Mouse (Mus musculus) skeletal muscle tissue, adult 2 months (tissue): Measurements from ENCODE around the gene Gcnt1.

Experiments used
- DNase-seq: peaks from one replicate; pipeline ENCODE4 v3.0.0-alpha.2; 2012; ENCODE audit warnings: low read depth, low spot score

Gcnt1 gene

GRCm38 (mm10) chr19:17366364-17367090 is 6.1 kb downstream of the Gcnt1 start:
- DNase-seq, result no peak

- no peak for DNase-seq
Measured at GRCm38 (mm10) chr19:17364741-17365140, 7.9 kb downstream of the Gcnt1 start.

DNA sequence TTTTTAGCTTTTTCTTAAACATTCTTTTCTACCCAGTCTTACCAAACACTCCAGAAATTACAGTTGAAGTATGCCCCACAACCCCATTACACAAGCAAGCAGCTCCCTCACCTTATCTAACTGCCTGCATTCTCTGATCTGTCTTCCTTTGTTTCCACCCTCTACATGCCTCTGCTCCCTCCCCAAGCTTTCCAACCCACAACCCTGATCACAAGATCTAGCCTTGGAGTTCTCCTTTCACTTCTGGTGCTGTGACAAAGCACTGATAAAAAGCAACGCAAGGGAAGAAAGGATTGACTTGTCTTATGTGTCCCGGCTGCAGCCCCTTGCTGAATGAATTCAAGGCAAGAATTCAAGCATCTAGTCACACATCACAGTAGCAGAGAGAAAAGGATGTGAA is 11.5 kb downstream of the Gcnt1 start:
- DNase-seq, result no peak

DNA sequence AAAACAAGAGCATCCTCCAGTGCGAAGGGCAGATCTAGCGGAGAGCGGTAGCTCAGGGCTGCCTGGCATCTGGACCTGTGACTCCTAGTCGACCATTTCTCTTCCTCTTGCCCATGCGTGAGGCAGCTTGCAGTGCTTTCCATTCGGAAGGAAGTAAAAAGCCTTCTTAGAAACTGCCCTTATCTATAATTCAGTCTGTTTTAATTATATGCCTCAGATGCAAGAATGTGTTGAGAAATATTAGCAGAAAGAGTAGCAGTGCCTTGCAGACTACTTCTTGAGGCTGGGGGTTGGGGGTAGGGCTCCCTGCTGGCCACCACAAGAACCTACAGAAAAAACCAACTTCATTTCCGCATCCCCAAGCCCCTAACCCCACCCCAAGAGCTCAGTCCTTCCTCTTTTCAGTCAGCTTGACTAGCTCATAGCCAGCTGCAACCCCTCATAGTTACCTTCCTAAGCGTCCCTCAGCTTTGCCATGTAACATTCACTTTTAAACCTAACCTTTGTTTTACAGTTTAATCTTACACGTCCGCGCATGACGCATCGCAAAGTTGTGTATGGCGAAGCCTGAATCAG is 13.2 kb downstream of the Gcnt1 start:
- peak; percentile 21 for DNase-seq

DNA sequence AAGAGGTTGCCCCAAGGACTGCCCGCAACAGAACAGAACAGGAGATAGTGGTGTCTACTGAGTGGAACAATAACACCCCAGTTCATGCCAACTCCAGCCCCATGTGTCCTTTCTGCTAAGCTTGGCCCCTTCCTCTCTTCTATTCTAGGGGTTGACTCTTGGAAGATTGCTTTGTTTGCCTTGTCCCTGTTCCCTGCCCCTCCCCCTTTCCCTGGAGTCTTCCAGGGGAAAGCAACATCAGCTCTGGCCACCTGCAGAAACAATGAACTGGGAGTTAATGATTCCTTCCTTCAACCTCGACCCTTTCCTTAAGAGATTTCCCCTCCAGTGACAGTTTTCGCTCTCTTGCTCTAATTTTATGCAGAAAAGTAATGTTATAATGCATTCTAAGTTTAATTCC is 15.3 kb downstream of the Gcnt1 start:
- no peak for DNase-seq

GRCm38 (mm10) chr19:17356932-17357331 is 15.7 kb downstream of the Gcnt1 start:
- DNase-seq, result no peak

- no peak for DNase-seq
Measured at GRCm38 (mm10) chr19:17355950-17356867, 16.4 kb downstream of the Gcnt1 start.

GRCm38 (mm10) chr19:17355361-17355760 is 17.3 kb downstream of the Gcnt1 start:
- no peak for DNase-seq

GRCm38 (mm10) chr19:17354797-17355196 is 17.8 kb downstream of the Gcnt1 start:
- DNase-seq, result no peak

DNA sequence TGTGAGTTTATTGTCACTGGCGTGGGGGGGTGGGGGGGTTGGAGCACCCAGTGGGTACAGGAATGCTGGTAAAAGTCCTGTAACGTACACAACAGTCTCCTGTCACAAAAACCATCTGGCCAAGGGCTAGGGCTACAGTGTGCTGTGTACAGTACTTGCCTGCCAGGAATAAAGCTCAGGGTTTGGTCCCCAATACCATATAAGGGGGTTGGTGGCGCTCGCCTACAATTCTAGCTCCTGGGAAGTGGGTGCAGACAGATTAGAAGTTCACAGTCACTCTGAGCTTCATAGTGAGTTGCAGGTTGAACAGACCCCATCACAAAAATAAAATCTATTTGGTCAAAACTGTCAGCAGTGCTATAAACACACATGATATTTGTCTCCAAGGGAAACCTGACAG is 18.3 kb downstream of the Gcnt1 start:
- DNase-seq, result no peak

DNA sequence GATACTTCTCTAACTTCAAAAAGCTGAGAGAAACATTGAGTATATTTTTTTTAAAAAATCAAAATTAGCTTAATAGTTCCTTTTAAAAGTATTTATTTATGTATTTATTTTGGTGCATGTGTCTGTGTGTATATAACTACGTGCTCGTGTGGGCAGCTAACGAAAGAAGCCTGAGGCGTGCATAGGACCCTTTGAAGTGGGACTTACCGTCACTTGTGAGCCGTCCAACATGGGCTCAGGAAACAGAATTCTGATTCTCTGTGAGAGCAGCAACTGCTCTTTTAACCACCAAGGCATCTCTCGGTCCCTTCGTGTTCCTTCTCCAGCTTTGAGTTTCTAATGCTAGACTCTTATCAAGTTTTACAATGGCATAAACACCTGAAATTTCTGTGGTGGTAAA is 18.9 kb downstream of the Gcnt1 start:
- no peak for DNase-seq

- DNase-seq, result no peak
Measured at GRCm38 (mm10) chr19:17347852-17348251, 24.8 kb downstream of the Gcnt1 start.

DNA sequence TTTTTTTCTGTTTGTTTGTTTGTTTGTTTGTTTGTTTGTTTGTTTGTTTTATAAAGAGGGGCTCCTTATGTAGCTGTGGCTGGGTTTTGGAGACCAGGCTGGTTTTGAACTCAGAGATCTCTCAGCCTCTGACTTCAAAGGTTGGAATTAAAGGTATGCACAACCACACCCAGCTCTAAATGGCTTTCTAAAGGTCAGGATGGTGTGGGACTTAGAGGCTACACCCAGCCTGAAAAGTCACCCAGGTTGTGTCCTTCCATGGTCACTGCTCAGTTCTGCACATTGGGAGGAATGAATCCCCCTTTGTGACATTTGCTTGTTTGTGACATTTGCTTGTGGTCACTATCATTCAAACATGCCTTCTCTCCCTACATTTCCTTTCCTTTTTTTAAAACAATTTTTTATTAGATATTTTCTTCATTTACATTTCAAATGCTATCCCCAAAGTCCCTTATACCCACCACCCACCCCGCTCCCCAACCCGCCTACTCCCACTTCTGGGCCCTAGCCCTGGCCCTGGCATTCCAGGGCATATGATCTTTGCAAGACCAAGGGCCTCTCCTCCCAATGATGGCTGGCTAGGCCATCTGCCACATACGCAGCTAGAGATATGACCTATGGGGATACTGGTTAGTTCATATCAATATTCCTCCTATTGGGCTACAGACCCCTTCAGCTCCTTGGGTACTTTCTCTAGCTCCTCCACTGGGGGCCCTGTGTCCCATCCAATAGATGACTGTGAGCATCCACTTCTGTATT is 25.7 kb downstream of the Gcnt1 start:
- DNase-seq, result no peak

DNA sequence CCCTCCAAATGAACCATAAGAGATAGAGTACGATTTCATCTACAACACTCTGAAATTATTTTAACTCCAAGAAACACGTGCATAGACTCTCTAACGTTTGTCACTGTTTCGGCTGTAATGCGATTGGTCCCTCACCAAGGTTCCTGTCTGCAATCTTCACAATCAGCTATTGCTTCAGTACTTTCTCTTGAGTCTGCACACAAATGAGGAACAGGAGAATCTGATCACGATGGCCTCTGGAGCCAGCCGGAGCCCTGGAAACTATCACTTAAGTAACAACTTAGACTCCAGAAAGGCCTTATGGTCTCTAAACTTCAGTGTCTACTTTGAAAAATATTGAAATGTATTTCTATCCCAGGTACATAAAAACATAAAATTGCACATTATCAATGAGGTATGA is 27.8 kb downstream of the Gcnt1 start:
- DNase-seq, result no peak

GRCm38 (mm10) chr19:17339563-17339962 is 33.1 kb downstream of the Gcnt1 start:
- no peak for DNase-seq

- no peak for DNase-seq
Measured at GRCm38 (mm10) chr19:17337057-17337679, 35.5 kb downstream of the Gcnt1 start.

- DNase-seq, result no peak
Measured at GRCm38 (mm10) chr19:17336646-17337045, 36.0 kb downstream of the Gcnt1 start.

DNA sequence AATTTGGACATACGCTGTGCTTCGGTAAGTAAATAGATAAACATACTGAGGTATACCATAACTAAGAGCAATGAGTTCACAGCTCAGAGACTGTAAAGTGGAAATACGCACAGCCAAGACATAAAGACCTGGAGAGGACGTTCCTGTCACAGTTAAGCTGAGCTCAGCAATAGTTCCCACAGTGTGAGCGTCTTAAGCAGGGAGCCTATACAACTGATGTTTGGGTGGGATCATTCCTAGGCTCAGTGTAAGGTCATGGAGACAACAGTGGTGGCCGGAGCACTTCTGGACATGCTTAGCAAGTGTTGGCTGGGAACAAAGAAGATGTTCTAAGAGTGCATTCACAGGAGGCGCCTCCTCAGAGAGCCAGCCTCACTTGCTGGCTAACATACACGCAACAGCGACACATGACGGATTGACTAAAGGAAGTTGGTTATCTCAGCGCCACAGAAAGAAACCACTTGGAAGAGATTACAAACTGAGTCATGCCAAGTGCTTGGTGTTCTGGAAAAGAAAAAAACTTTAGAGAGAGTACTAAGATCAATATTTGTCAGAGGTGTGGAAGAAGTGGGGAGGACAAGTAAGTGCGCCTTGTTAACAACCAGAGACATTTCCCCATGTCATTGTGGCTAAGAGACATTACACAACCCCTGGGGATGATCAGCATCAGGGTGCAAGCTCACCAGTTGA is 37.9 kb downstream of the Gcnt1 start:
- DNase-seq, result no peak

GRCm38 (mm10) chr19:17333043-17333442 is 39.6 kb downstream of the Gcnt1 start:
- no peak for DNase-seq

GRCm38 (mm10) chr19:17328916-17329315 is 43.7 kb downstream of the Gcnt1 start:
- no peak for DNase-seq
